Mouse (Mus musculus) hindlimb bud, embryonic 11.5 days (tissue): ENCODE measurements around the gene Kctd5.
"Not testable (repeated sequence)": the region's sequence is repeated elsewhere in the genome, so short reads cannot be mapped to it uniquely, and the experiment has no call there.

Source experiments
- DNase-seq: peaks from one replicate; pipeline ENCODE4 v3.0.0-alpha.2; 2012; ENCODE audit warnings: low read depth, low spot score; ENCODE audit errors: extremely low spot score

The Kctd5 gene

DNA sequence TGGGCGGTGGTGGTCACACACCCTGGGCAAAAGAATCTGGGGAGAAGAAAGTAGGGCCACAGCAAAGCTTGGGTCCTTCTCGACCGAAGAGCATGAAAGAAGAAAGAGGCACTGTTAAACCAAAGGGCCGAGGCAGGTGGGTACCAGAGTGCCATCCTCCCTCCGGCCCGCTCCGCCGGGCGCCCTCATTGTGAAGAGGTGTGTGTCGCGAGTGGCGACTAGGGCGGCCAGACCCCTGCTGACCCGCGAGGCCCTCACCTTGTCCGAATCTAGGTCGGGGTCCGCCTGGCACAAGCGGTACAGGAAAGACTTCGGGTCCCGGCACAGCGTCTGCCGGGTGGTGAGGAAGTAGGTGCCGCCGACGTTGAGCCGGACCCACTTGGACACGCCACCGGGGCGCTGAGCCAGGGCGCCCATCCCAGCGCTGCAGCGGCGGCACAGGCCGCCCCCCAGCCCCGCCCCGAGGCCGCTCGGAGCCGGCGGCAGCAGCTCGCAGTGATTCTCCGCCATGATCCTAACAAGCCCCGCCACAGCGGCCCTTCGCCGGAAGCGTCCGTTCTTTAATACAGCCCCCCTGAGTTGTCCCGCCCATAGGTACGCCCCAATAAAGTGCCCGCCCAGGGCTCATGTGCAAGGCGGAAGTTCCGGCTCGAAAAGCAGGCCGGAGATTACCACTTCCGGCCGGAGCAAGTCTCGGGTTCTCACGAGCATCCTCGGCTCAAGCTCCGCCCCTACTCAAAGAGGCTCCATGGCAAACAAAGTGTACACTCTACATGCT lies at the start of gene Kctd5:
Kctd5 (minus strand) TSS at position 567 of the 778 bp plus-strand sequence.
- peak; percentile 92 for DNase-seq

DNA sequence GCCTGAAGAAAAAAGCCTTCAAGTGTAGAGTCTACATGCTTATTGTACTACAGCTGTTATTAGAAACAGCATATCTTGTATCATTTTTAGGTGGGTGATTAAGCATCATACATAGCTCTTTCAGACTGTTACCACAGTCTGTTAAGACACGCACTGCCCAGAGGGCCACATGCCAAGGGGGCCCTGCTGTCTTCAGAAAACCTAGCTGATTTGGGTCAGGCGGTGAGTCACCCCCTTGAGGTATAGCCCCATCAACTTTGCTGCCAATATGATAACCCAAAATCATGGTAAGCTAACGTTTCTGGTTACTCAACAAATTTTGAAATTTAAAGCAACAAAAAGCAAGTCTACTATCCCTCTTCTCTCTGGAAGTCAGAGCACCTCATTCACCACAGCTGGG lies 46.2 kb upstream of the Kctd5 start:
- no peak for DNase-seq

DNA sequence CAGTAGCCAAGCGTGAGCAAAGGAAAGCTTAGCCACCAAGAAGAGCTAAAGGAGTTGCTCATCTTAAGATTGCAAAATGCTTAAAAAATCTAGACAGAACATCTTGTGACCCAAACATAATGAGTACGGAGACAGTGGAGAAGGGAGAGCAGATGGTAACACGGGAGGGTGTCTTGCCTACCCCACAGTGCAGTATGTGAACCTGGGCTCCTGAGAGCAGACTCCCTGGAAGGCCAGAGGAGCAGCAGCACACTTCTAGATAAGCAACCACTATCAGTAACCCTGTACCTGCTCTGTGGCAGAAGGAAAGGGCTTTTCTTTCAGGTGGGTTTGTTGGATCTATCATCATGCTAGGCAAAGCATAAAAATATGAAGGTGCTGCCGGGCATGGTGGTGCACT lies 39.7 kb upstream of the Kctd5 start:
- no peak for DNase-seq

DNA sequence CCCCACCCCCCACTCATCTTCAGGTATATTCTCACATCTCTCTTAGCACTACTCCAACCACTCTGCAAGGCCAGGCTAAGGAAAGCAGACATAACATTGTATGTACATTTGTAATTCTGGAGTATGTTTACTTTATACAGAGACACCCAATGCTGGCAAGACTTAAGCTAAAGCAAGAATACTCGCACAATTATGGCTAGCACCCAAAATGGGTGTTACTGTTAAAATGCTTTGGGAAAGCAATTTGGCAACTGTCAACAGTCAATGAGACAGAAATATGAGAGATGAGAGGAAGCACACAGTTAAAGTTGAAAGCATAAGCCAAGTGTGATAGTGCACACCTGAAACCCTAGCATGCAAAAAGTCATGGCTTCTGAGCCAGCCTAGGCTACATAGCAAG lies 38.0 kb upstream of the Kctd5 start:
- DNase-seq, result no peak

DNA sequence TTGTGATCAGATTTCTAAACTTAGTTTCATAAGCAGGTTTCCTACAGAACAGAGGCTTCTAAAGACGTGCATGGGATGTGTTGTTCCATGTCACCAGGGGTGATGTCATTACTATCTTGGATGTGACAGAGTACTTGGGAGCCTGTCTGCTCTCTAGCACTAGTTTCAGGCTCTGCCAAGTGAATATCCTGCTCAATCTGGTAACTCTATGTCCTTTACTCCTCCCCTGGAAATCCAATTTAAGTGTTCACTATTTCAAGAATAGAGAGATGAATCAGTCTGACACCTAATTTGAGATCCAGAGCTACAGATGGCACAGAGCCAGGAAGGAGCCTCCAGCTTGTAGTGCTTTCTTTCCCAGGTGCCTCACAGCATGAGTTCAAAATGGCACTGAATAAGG lies 35.6 kb upstream of the Kctd5 start:
- DNase-seq, result no peak

DNA sequence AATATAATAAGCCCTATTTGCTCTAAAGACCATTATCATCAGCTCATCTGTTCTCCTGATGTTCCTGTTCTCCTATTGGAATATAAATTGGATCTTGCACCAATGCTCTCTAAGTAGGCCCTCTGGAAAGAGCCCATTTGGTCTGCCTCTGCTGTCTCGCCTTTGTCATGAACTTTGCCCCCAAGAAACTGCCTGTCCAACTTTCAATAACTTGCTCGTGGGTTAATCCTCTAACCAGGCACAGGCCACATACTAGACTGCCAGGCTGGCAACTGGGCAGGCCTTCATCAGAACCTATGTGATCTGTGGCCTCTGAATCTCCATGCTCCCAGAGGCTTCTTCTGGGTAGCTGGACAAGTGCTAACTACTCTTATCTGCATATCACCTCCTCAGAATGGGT lies 31.8 kb upstream of the Kctd5 start:
- DNase-seq, result no peak

DNA sequence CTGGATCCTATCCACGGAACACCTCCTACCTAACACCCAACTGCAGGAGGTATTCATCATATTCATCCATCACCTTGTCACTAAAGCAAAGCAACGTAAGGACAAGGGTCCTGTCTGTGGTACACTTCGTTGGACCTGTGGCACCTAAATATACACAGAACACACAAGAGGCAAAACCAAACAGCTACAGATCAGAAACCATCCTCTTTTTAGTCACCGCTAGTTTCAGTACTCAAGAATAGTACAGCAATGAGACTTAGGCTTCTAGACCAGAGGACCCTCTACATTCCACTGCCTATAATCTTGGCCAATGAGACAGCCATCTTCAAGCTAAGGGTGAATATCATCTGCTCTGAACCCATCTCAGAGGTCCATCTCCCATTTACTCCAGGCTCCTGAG lies 25.1 kb upstream of the Kctd5 start:
- no peak for DNase-seq

DNA sequence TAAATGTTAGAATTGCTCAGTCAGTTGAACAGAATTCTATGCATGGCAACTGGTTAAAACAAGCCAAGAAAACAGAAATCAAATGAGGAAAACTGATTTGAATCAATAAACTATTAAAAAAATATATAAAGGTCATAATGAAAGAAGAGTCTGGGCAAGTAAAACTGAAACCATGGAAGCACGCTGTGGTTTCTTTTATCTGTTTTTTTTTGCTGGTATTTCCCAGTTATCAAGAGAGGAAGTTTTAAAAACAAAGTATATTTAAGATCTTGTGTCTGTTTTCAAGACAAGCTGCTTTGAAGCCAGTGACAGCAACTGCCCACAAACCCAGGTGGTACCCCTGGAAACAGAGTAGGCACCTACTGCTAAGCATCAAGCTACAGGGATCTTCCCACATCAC lies 17.3 kb upstream of the Kctd5 start:
- DNase-seq, result no peak

DNA sequence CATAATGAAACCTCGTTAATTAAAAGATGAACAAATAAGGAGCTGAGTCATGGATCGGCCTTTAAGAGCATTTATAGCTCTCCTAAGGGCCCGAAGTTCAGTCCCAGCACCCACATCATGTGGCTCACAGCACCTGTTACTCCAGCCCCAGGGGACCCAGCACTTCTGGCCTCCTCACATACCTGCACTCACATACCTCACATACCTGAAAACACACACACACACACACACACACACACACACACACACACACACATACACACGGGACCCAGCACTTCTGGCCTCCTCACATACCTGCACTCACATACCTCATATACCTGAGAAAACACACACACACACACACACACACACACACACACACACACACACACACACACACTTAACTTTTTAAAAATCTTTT lies 13.1 kb upstream of the Kctd5 start:
- DNase-seq, result not testable (repeated sequence)

DNA sequence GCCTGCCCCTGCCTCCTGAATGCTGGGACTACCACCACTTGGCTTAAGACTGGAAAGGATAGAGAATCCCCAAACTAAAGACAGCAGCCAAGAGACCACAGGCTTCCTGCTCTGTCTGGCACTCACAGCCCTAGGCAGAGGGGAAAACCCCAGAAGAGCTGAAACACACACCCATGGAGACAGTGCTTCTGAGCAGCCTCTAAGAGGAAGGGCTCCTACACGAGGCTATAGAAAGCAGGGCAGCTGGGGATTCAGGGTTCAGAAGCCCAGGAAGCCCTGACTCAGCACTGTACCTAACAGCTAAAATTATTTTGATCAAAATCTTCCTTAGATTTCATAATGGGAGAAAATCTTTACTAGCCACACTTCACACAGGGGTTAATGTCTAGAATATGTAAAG lies 11.3 kb upstream of the Kctd5 start:
- no peak for DNase-seq

DNA sequence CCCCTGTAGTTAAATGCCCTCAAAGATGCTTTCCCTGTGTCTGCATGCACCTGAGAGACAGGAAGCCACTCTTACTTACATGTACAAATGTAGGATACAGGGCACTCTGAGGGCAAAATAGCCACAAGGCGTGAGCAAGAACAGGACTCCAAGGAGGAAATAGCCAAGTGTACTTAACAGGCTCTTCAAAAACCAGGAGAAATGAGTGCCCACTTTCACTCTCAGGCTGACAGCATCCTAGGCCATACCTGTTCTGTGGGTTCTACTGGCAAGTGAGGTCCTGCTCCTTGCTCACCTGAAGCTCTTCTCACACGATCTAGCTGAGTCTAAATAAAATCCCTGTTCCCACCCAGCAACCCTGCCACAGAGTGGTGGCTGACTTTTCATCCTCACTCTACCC lies 3.8 kb upstream of the Kctd5 start:
- no peak for DNase-seq

DNA sequence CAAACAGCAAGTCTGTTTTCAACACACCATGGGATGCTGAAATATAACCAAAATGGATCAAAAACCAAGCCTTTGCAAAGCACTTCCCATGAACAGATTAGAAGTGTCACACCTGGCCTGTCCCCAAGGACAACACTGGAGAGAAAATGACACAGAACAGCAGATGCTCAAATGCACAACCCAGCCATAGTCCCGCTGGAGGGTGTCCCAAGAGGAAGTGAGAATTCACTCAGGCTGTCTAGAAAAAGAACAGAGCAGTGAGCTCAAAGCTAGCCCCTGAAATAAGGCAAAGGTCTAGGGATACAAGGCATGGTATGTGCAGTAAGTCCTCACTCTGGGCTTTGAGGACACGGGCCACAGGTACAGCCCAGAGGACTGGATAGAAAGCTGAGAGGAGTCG lies 3.8 kb downstream of the Kctd5 start:
- DNase-seq, result no peak

DNA sequence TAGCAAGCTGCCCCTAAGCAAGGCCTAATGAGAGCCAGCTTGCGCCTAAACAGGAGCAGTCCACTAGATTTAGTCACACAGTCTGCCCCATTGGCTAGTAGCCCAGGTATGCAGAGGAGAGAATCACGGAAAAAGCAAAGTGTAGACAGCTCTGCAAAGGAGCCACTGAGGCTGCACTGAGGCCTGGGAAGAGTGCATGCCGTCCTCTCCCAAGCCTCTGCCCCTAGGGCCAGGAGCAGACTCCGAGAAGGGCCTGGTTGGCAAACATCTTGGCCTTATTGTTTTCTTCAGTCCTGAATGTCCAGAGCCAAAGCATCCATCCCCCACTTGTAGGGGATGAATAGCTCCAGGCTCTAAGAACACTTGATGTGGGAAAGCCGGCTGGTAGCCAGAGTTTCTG lies 5.0 kb downstream of the Kctd5 start:
- no peak for DNase-seq

DNA sequence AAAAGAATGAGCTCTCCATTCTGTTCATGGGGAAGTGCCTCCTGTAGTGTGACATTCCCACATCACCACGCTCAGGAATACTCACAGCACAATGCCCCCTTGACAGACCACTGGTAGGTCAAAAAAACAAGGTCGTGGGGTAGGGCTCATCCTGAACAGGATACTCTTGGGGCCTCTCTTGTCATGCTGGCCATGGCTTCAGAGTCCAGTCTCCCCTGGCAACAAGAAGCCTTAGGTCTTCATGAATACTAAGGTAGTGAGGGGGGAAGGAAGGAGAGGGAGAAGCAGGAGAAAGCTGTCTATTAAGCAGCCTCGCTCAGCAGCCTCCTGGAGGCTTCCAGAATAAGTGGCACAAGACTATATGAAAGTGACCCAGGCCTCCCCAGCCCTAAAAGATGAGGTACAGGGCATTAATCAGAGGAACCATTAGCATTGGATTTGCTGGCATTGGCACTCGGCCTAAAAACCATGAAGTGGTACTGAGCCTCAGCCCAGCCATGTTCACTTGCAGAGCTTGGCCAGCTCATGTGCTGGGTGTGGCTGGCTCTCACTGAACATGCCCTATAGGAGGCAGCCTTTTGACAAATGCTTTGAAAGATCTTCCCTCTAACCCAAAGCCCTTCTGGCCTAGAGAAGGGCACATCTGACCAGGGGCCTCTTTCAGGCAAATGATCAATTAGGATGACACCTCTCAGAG lies 10.7 kb downstream of the Kctd5 start:
- DNase-seq, result no peak

DNA sequence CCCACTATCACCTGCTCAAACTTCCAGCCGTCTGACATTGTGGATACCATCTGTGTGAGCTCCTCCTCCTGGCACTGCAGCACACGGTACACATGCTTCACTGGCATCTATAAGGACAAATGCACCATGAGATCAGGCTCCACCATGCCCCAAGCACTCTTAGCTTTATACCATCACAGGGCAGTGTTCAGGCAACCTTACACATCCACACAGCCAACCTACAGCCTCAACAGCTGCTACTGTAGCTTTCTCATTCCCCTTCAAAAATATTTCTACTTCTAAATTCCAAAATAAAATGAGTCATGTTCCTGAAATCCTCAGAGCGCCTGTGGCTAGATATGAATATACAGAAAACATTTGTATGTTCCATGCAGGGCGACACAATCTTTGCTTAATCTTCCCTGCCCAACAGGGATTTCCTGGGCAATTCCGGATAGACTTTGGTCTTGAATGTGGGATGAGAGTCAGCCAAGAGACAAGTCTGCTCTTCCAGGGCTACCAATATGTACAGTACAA lies 15.5 kb downstream of the Kctd5 start:
- no peak for DNase-seq

DNA sequence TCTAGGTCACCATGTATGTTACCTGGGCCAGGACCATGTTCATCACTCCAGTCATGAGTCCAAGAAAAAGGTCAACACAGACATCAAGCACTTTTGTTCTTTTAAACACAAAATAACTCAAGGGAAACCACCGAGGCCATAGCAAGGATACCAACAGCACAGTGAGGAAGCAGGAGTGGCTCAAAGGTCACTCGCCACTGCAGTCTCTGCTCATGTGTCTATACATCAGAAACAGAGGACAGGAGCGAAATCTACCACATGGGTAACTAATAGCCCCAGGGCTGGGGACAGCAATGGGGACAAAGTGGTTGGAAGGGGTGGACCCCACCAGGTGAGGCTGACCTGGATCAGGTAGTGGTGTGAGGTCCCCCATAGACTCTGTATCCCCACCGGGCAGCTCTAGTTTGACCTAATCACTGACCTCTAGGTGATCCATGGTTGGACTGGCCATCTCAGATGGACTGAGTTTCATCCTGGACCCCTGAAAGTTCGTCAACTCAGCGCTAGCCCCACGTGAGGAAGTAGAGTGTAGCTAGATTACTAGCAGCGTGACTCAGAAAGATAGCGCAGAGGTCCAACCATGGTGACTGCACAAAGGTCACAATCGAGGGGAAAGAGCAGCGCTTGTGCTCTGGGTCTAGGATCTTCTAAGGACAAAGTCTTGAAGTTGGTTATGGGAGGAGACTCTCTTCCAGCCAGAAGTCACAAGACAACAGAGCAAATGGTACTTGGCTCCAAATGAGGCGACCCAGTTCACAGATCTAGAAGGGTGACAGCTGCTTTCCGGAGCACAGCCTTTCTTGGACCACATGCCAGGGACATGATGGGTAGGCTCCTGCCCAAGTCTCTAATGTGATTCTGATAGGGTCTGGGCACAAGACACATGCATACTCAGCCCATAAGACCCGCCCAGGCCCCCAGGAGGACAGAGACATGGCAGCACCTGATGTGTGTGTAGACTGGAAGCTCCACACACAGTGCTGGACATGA lies 16.4 kb downstream of the Kctd5 start:
- DNase-seq, result no peak

DNA sequence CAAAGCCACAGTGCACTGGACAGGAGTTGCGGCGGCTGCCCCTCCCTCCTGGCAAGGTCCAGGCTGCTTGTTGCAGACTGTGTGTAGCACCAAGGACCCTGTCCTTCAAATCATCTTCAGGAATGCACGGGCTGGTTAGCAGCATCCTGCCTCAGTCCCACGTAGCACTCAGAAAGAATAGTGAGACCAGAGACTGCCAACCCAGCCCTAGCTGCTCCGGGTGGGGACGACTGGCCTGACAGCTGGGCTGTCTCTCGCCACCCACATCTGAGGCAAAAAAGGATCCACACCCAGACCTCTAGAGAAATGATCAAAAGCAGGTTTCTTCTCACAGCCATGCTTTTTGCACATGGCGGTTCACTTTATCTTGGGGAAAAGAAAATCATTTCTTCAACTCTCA lies 24.3 kb downstream of the Kctd5 start:
- DNase-seq, result no peak

DNA sequence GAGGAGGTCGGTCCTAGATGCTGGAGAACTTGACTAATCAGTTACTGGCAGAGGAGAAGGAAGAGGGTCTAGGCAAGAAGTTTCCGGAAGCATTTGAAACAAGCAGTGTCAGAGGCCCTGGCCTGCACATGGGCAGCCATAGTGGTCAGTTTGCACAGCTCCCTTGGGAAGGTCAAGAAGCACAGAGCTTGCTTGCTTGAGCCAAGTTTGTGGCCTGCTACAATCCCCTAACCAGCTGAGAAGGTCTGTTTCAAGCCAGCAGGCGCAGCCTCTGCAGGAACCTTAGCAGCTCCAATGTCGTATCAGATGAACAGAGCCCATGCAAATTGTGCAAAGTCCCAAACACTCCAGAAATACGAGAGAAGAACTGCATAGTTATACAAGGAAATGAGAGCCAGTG lies 25.2 kb downstream of the Kctd5 start:
- no peak for DNase-seq

DNA sequence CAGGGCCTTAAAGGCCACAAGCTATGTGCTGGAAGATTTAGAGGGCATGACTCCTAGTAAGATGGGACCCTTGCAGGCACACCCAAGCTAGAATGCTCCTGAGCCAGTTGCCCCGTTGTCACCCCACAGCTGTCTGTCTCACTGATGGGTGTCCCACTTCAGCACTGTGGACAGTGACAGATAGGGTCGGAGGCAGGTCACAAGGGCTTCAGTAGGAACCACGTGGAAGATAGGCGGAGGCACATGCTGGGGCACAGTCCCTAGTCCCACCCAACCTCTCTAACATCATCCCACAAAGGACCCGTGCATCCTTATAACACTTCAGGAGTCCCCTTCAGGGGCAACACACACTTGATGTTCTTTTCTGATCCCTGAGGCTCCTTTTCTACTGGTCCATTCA lies 27.3 kb downstream of the Kctd5 start:
- no peak for DNase-seq

DNA sequence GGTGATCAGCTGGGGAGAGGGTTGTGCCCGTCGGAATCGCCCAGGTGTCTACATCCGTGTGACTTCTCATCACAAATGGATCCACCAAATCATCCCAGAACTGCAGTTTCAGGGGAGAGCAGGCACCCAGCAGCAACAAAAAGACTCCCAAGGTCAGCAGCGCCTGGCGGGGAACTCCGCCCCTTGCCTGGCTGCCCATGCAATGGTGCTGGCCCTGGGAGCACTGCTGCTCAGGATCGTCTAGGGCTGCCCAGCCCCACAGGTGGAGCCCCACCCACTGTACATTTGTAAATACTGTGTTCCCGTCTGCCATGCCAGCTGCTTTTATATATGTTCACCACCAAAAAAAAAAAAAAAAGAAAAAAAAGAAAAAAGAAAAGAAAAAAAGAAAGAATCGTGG lies 27.7 kb downstream of the Kctd5 start:
- no peak for DNase-seq

DNA sequence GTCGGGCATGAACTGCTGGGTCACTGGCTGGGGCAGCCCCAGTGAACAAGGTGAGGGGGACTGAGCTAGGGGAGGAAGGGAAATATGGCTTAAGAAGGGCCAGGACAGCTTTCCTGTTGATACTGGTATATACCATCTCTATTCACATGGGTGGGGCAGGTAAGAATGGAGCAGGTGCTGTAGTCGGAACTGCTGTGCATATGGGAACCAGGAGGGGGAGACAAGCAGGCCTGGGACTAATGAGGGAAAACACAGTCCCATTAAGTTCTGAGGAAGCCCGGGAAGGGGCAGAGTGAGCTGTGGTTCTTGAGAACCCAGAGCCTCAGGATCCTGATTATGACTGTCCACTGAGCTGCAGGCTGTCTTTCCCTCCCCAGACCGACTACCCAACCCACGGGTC lies 28.8 kb downstream of the Kctd5 start:
- no peak for DNase-seq
